Mouse (Mus musculus): ENCODE measurements around the gene Cabin1. TPM values are rescaled to one million over a fixed set of nuclear protein-coding genes. Genes with fewer than 3 reads are reported as not detected.

Gene Cabin1
- polyA plus RNA-seq, 1 experiment, result 82.3 TPM

DNA sequence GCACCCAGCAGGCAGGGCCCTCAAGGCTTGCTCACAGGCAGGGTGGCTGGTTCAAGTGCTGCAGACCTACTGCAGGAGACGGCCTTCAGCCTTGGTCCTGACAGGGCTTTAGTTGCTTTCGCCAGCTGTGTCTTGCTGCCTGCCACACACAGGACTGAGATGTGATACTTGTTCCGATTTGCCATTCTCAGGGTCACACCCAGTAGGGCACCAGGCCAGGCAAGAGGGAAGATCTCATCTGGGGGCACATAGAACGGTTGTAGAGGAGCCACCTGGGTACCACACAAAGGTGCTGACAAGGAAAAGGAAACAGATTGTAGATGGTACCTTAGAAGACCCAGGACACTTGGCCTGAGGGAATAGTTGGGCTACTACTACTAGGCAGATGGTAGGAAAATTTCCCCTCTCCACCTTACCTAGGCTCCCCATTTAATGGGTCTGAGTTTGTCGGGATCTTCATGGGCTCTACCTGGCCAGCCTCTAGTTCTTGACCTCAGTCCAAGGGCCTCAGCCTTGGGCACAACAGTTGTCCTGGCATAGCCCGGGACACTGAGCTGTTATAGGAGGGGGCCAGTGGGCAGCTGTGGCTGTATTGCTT is 99.4 kb downstream of the Cabin1 start:
- no peak overlapping the region for H3K4me3 ChIP-seq (ENCODE audit: control insufficient read depth, insufficient read depth, low read length)
- H3K4me1 ChIP-seq (replicated peaks; ENCODE audit: control insufficient read depth, insufficient read depth, low read length), result peaks cover 21% of the 10 kb centered on the region
- no peak overlapping the region for H3K27ac ChIP-seq (ENCODE audit: control insufficient read depth, insufficient read depth, low read length)
- DNase-seq, result no peak
- TF ChIP-seq CTCF (IDR thresholded peaks at IDR 0.05; ENCODE audit: borderline replicate concordance, control insufficient read depth, extremely low read depth, insufficient read depth, low read length, poor library complexity) (no peak), POLR2A (IDR thresholded peaks at IDR 0.05; ENCODE audit: control insufficient read depth, extremely low read depth, insufficient read depth, low read length, poor library complexity) (no peak)
- no peaks in the 10 kb centered on the region for H3K27me3 ChIP-seq (ENCODE audit: control insufficient read depth, insufficient read depth, low read length)
- WGBS, result 90% methylated on average over 6 of the region's 6 CpGs
- no peaks in the 10 kb centered on the region for H3K36me3 ChIP-seq (ENCODE audit: control insufficient read depth, insufficient read depth, low read length)

DNA sequence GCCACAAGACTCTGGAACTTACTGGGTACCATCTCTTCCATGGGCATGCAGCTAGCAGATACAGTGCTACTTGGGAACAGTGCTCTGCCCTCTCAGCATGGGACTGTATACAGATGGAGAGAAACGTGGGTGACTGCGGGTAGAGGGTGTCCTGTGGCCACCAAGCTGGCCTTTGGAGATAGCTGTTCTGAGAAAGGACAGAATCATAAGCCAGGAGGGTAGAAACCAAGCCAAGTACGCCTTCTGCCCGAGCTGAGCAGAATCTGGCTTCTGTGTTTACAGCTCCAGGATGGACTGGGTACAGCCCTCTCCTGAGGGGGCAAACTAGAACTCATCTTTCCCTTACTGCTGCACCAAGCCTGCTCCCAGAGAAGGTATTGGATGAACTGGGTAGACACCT is 101.6 kb downstream of the Cabin1 start:
- peaks cover 13% of the 10 kb centered on the region for H3K4me1 ChIP-seq (replicated peaks; ENCODE audit: control insufficient read depth, insufficient read depth, low read length)
- H3K27ac ChIP-seq (ENCODE audit: control insufficient read depth, insufficient read depth, low read length), result no peak overlapping the region
- peaks cover 7% of the 10 kb centered on the region; the same call in 1 of the 2 replicates for H3K36me3 ChIP-seq (ENCODE audit: control insufficient read depth, insufficient read depth, low read length)
- no peak for TF ChIP-seq POLR2A (IDR thresholded peaks at IDR 0.05; ENCODE audit: control insufficient read depth, extremely low read depth, insufficient read depth, low read length, poor library complexity)
- TF ChIP-seq CTCF (IDR thresholded peaks at IDR 0.05; ENCODE audit: borderline replicate concordance, control insufficient read depth, extremely low read depth, insufficient read depth, low read length, poor library complexity), result no peak
- no peak overlapping the region for H3K4me3 ChIP-seq (ENCODE audit: control insufficient read depth, insufficient read depth, low read length)
- WGBS, result 95% methylated on average over 4 of the region's 4 CpGs
- H3K27me3 ChIP-seq (ENCODE audit: control insufficient read depth, insufficient read depth, low read length), result no peaks in the 10 kb centered on the region
- no peak for DNase-seq

DNA sequence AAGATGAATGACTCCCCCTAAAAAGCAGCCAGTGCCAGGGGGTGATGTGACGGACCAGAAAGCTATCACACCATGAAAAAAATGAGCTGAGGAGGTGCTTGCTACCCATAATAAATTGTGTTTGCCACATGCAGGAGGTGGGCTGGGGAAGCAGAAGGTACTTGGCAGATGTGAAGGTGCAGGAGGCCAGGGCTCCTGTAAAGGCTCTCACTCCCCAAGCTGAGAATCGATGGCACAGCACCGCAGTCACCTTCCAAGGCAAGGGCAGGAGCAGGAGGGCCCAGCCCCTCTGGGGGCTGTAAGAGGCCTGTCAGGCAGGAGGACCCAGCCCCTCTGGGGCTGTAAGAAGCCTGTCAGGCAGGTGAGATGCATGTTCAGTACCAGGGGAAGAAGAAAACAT is 102.3 kb downstream of the Cabin1 start:
- 97% methylated on average over 3 of the region's 3 CpGs for WGBS
- no peaks in the 10 kb centered on the region for H3K27me3 ChIP-seq (ENCODE audit: control insufficient read depth, insufficient read depth, low read length)
- H3K4me1 ChIP-seq (replicated peaks; ENCODE audit: control insufficient read depth, insufficient read depth, low read length), result peaks cover 10% of the 10 kb centered on the region
- TF ChIP-seq POLR2A (IDR thresholded peaks at IDR 0.05; ENCODE audit: control insufficient read depth, extremely low read depth, insufficient read depth, low read length, poor library complexity), result no peak
- no peak for TF ChIP-seq CTCF (IDR thresholded peaks at IDR 0.05; ENCODE audit: borderline replicate concordance, control insufficient read depth, extremely low read depth, insufficient read depth, low read length, poor library complexity)
- H3K4me3 ChIP-seq (ENCODE audit: control insufficient read depth, insufficient read depth, low read length), result no peak overlapping the region
- peaks cover 12% of the 10 kb centered on the region for H3K36me3 ChIP-seq (ENCODE audit: control insufficient read depth, insufficient read depth, low read length)
- DNase-seq, result no peak
- no peak overlapping the region for H3K27ac ChIP-seq (ENCODE audit: control insufficient read depth, insufficient read depth, low read length)

DNA sequence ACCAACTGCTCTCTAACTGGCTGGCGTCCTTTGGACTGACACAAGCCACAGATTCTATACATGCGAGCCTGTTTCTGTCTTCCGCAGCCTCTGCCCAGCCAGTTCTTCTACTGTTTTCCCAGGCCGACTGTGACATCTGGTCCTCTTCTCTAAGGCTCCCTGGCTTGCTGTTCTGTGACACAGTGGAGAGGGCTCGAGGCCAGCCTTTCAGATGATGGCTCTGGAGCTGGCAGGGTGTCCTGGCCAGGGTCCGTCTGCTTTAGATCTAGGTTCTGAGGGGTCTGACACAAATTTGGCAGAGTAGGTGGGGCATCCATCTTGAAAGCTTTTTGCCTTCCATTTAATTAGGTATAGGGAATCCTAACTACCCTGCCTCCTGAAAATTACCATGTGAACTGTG is 102.8 kb downstream of the Cabin1 start:
- Histone ChIP-seq H3K4me3 (ENCODE audit: control insufficient read depth, insufficient read depth, low read length) (no peak overlapping the region), H3K4me1 (replicated peaks; ENCODE audit: control insufficient read depth, insufficient read depth, low read length) (peaks cover 5% of the 10 kb centered on the region), H3K36me3 (ENCODE audit: control insufficient read depth, insufficient read depth, low read length) (peaks cover 17% of the 10 kb centered on the region), H3K27me3 (ENCODE audit: control insufficient read depth, insufficient read depth, low read length) (no peaks in the 10 kb centered on the region), H3K27ac (ENCODE audit: control insufficient read depth, insufficient read depth, low read length) (no peak overlapping the region)
- 97% methylated on average over 6 of the region's 6 CpGs for WGBS
- no peak for DNase-seq
- no peak for TF ChIP-seq CTCF (IDR thresholded peaks at IDR 0.05; ENCODE audit: borderline replicate concordance, control insufficient read depth, extremely low read depth, insufficient read depth, low read length, poor library complexity)
- no peak for TF ChIP-seq POLR2A (IDR thresholded peaks at IDR 0.05; ENCODE audit: control insufficient read depth, extremely low read depth, insufficient read depth, low read length, poor library complexity)

DNA sequence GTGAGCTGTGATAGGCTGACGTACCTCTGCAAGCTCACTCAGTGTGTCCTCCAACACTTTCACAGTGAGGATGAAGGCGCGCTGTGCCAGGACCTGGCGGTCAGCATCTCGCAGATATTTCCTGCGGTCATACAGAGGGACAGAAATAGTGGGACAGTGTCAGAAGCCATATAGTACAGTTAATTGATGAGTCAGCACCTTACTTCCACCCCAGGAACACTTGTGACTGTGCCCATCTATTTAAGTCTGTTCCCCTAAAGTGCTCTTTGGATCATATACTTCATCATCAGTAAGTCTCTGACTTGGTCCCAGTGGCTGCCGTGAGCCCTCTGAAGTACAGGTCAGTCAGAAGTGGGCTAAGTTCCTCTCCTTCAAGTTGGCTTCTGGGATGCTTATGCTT is 106.4 kb downstream of the Cabin1 start:
- Histone ChIP-seq H3K36me3 (ENCODE audit: control insufficient read depth, insufficient read depth, low read length) (peaks cover 27% of the 10 kb centered on the region), H3K4me3 (ENCODE audit: control insufficient read depth, insufficient read depth, low read length) (no peak overlapping the region), H3K27ac (ENCODE audit: control insufficient read depth, insufficient read depth, low read length) (no peak overlapping the region), H3K27me3 (ENCODE audit: control insufficient read depth, insufficient read depth, low read length) (no peaks in the 10 kb centered on the region), H3K4me1 (replicated peaks; ENCODE audit: control insufficient read depth, insufficient read depth, low read length) (no peaks in the 10 kb centered on the region)
- no peak for DNase-seq
- 98% methylated on average over 7 of the region's 7 CpGs for WGBS
- TF ChIP-seq POLR2A (IDR thresholded peaks at IDR 0.05; ENCODE audit: control insufficient read depth, extremely low read depth, insufficient read depth, low read length, poor library complexity), result no peak
- TF ChIP-seq CTCF (IDR thresholded peaks at IDR 0.05; ENCODE audit: borderline replicate concordance, control insufficient read depth, extremely low read depth, insufficient read depth, low read length, poor library complexity), result no peak

DNA sequence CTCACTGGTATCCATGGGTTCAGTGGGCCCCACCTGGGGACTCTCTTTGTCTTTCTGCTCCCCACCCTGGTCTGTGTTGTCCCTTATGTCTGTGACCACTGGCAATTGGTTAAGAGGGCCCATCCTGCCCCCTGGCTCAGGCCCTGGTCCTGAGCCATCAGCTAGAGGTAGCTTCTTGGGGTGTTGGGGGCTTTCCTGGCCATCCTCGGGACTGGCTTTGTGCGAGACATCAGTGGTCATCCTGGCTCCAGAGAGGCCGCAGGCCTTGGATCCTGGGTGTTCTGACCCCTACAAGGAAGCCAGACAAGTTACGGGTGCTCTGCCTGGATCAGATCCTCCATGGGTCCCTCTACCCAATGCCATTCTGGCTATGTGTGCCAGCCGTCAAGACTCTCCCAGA is 107.0 kb downstream of the Cabin1 start:
- Histone ChIP-seq H3K27ac (ENCODE audit: control insufficient read depth, insufficient read depth, low read length) (no peak overlapping the region), H3K27me3 (ENCODE audit: control insufficient read depth, insufficient read depth, low read length) (no peaks in the 10 kb centered on the region), H3K4me3 (ENCODE audit: control insufficient read depth, insufficient read depth, low read length) (no peak overlapping the region), H3K4me1 (replicated peaks; ENCODE audit: control insufficient read depth, insufficient read depth, low read length) (no peaks in the 10 kb centered on the region), H3K36me3 (ENCODE audit: control insufficient read depth, insufficient read depth, low read length) (peaks cover 33% of the 10 kb centered on the region)
- no peak for TF ChIP-seq POLR2A (IDR thresholded peaks at IDR 0.05; ENCODE audit: control insufficient read depth, extremely low read depth, insufficient read depth, low read length, poor library complexity)
- TF ChIP-seq CTCF (IDR thresholded peaks at IDR 0.05; ENCODE audit: borderline replicate concordance, control insufficient read depth, extremely low read depth, insufficient read depth, low read length, poor library complexity), result no peak
- DNase-seq, result no peak
- 97% methylated on average over 5 of the region's 5 CpGs for WGBS

DNA sequence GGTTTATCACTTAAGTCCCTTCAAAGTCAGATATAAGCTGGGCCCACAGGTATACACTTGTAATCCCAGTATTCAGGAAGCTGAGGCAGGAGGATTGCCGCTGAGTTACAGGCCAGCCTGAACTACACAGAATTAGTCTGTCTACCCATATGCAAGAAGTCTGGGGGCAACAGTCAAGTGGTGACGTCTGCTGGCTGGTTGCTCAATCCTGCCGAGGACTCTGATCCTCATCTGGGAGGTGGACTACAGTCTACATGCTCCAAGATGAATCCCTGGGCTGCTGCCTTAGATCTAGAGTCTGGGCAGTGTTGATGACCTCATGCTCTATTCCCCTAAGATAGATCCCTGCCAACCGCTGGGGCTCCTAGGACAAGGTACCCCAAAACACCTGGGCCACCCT is 110.1 kb downstream of the Cabin1 start:
- 94% methylated on average over 4 of the region's 4 CpGs for WGBS
- Histone ChIP-seq H3K4me1 (replicated peaks; ENCODE audit: control insufficient read depth, insufficient read depth, low read length) (no peaks in the 10 kb centered on the region), H3K4me3 (ENCODE audit: control insufficient read depth, insufficient read depth, low read length) (no peak overlapping the region), H3K36me3 (ENCODE audit: control insufficient read depth, insufficient read depth, low read length) (peaks cover 51% of the 10 kb centered on the region), H3K27ac (ENCODE audit: control insufficient read depth, insufficient read depth, low read length) (no peak overlapping the region), H3K27me3 (ENCODE audit: control insufficient read depth, insufficient read depth, low read length) (no peaks in the 10 kb centered on the region)
- no peak for TF ChIP-seq CTCF (IDR thresholded peaks at IDR 0.05; ENCODE audit: borderline replicate concordance, control insufficient read depth, extremely low read depth, insufficient read depth, low read length, poor library complexity)
- TF ChIP-seq POLR2A (IDR thresholded peaks at IDR 0.05; ENCODE audit: control insufficient read depth, extremely low read depth, insufficient read depth, low read length, poor library complexity), result no peak
- DNase-seq, result no peak

All from thymus, adult 2 months (tissue).